In the genomic region with DNA sequence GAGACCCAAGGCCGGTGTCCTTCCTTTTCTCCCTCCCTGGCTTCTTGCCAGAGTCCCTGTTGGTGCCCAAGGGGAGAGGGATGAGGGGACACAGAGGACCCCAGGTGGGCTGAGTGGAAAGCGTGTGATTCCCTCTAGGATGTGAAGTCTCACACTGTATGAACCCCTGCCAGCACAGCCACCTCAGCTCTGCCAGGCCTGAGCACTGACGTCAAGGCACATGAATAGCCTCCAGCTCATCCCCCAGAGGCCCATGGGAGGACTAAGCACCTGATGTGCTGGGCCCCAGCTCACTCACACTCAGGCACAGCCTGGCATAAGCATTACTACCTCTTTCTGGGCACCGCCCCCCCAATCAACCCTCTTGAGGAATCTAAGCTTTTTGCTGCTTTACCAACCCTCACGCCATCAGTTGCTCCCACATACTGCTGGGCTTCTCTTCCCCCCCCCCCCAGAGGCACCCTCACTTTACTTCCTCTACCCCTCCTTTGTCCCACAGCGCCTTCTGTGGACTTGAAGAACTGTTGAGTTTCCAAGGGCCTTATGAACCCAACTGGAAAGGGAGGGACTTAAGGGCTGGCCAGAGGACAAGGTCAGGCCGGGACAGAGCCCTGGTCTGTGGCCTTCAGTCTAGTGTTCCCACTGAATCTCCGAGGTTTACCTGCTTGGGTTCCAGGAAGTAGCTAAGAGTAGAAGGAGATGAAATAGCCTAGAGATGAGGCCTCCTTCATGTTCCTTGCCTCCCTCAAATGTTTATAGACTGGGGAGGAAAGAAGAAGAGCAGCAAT, we compare ENCODE assay signal across 12 mouse cellular contexts. TPM values are rescaled to one million over a fixed set of nuclear protein-coding genes. Genes with fewer than 3 reads are reported as not detected.
DNase-seq lines count a peak whose midpoint lies in the region; ATAC-seq and TF ChIP-seq lines count a peak whose summit lies in the region.
"Had no signal": no experiment of that assay in that cellular context is flagged by ENCODE, and none has a peak within 500 bp of the region (broad histone marks: within the 10 kb centered on the region; RNA-seq: fewer than 3 reads in every experiment).

No protein-coding gene starts in this region.

- ATAC-seq in heart, embryonic 11.5 days (replicated peaks; ENCODE audit: insufficient number of reproducible peaks, low FRiP score, low TSS enrichment), result no peak
- no peak for ATAC-seq in inflammation-experienced regulatory T-cells, adult 6 months
- ATAC-seq: CD4-positive, CD25-positive, alpha-beta regulatory T cell, adult 4 months had no signal

- 0 out of 2 replicates have a peak overlapping the region, but pooled peaks have one; percentile 9 for H3K27ac ChIP-seq in bone marrow, adult 2 months (ENCODE audit: control insufficient read depth, insufficient read depth, low read depth, low read length, poor library complexity)
- peak overlapping the region; percentile 43; the same call in 1 of the 2 replicates for H3K27ac ChIP-seq in heart, embryonic 11.5 days (ENCODE audit: low read depth, low read length)
- no peak overlapping the region for H3K27ac ChIP-seq in limb, embryonic 10.5 days

- TF ChIP-seq CTCF in bone marrow, adult 2 months (IDR thresholded peaks at IDR 0.05; ENCODE audit: control insufficient read depth, insufficient read depth, low read length), result no peak

- H3K27me3 ChIP-seq in heart, embryonic 11.5 days (ENCODE audit: control insufficient read depth, insufficient read depth, low read length), result no peaks in the 10 kb centered on the region
- H3K27me3 ChIP-seq in limb, embryonic 10.5 days (ENCODE audit: low read depth, poor library complexity, severe bottlenecking), result no peaks in the 10 kb centered on the region

- 44% methylated on average over 8 of the region's 8 CpGs for WGBS in bone marrow, adult 2 months
- 78% methylated on average over 8 of the region's 8 CpGs for WGBS in heart, embryonic 11.5 days (ENCODE audit: insufficient replicate concordance)
- WGBS in limb, embryonic 10.5 days, result 82% methylated on average over 8 of the region's 8 CpGs

- H3K4me1 ChIP-seq in bone marrow, adult 2 months (ENCODE audit: control insufficient read depth, insufficient read depth, low read length), result no peaks in the 10 kb centered on the region
- peaks cover 22% of the 10 kb centered on the region for H3K4me1 ChIP-seq in heart, embryonic 11.5 days (ENCODE audit: control insufficient read depth, insufficient read depth, low read length)
- peaks cover 10% of the 10 kb centered on the region; the same call in 1 of the 2 replicates for H3K4me1 ChIP-seq in limb, embryonic 10.5 days

- H3K9me3 ChIP-seq in heart, embryonic 11.5 days (replicated peaks; ENCODE audit: control insufficient read depth, low read length), result no peaks in the 10 kb centered on the region
- no peaks in the 10 kb centered on the region for H3K9me3 ChIP-seq in limb, embryonic 10.5 days (replicated peaks)
- H3K9me3 ChIP-seq: megakaryocyte, embryonic 14.5 days had no signal

- H3K4me2 ChIP-seq in heart, embryonic 11.5 days, result no peak overlapping the region

- peaks cover 5% of the 10 kb centered on the region; the same call in 1 of the 2 replicates for H3K36me3 ChIP-seq in heart, embryonic 11.5 days (ENCODE audit: control insufficient read depth, insufficient read depth, low read length)
- H3K36me3 ChIP-seq in limb, embryonic 10.5 days, result no peaks in the 10 kb centered on the region

- TF ChIP-seq POLR2A in bone marrow, adult 2 months (IDR thresholded peaks at IDR 0.05; ENCODE audit: borderline replicate concordance, control insufficient read depth, low read depth, low read length), result no peak

- no peak overlapping the region for H3K4me3 ChIP-seq in bone marrow, adult 2 months (replicated peaks; ENCODE audit: control insufficient read depth, low read depth, low read length)
- H3K4me3 ChIP-seq in heart, embryonic 11.5 days (ENCODE audit: low read depth, low read length), result no peak overlapping the region
- no peak overlapping the region for H3K4me3 ChIP-seq in limb, embryonic 10.5 days
- H3K4me3 ChIP-seq: erythroblast, embryonic 14.5 days; megakaryocyte, embryonic 14.5 days had no signal

- no peak overlapping the region for H3K9ac ChIP-seq in heart, embryonic 11.5 days (ENCODE audit: low read depth, low read length)

- peak; percentile 50 for DNase-seq in kidney, adult 9 months
- DNase-seq in kidney, postnatal 10 days, result no peak
- peak; percentile 90 for DNase-seq in skeletal muscle tissue, adult 2 months (ENCODE audit: low read depth, low spot score)
- no peak for DNase-seq in limb, embryonic 10.5 days (ENCODE audit: low spot score)
- DNase-seq in left cerebral cortex, adult 9 months (ENCODE audit: low spot score in 2 of 2), result no peak
- DNase-seq: left cerebral cortex, postnatal 4 days had no signal

RNA-seq across cellular contexts. Expression of gene Srl, which starts 40.8 kb away (rescaled TPM):
- polyA plus RNA-seq in bone marrow, adult 2 months (2011; ENCODE audit: insufficient read depth, insufficient read length, low replicate concordance, missing spikeins), result 1.2 and 3.0 TPM in 2 replicates
- polyA plus RNA-seq in heart, embryonic 11.5 days (2014; fragmentation: Nextera tagmentation; extraction: Ambion mirVana), result 147 and 191 TPM in 2 replicates
- polyA plus RNA-seq in limb, embryonic 10.5 days (2016; fragmentation: Nextera tagmentation; extraction: Ambion mirVana), result 29.4 and 34.3 TPM in 2 replicates
- under 1 TPM in 2 of 3 experiments, not detected in 1; 0.12 to 0.73 TPM for polyA plus RNA-seq in inflammation-experienced regulatory T-cells, adult 6 months (2017; shearing (Covaris generic))
- polyA plus RNA-seq: erythroblast, embryonic 14.5 days had no signal

RNA-seq across cellular contexts. Expression of gene Tfap4, which starts 58.9 kb away (rescaled TPM):
- 5.5 and 10.2 TPM in 2 replicates for polyA plus RNA-seq in bone marrow, adult 2 months (2011; ENCODE audit: insufficient read depth, insufficient read length, low replicate concordance, missing spikeins)
- 7.3 and 9.4 TPM in 2 replicates for polyA plus RNA-seq in heart, embryonic 11.5 days (2014; fragmentation: Nextera tagmentation; extraction: Ambion mirVana)
- 41.4 and 48.5 TPM in 2 replicates for polyA plus RNA-seq in limb, embryonic 10.5 days (2016; fragmentation: Nextera tagmentation; extraction: Ambion mirVana)
- 1 to 10 TPM; 3.1 to 5.8 (median 4.2) TPM for polyA plus RNA-seq in inflammation-experienced regulatory T-cells, adult 6 months (2017; shearing (Covaris generic))

Comparison
In these comparisons a context has a peak if more than half of its experiments do, and no peak if none do; other contexts are left out.
1. DNase-seq: peak in kidney, adult 9 months (single experiment) and skeletal muscle tissue, adult 2 months (single experiment); none in kidney, postnatal 10 days (single experiment), limb, embryonic 10.5 days (single experiment) and left cerebral cortex, adult 9 months (0 of 2).